Mouse (Mus musculus) hematopoietic stem cell, adult 5-6 weeks (primary cell): ENCODE results near the gene S100a1. TPM values are rescaled to one million over a fixed set of nuclear protein-coding genes. Genes with fewer than 3 reads are reported as not detected.

Experiments
- ATAC-seq, 2 experiments: fragments of 125-278 bp in 1 of 2; replicated peaks in 1 of 2; 2 replicates each; pipeline ENCODE4 v1.8.0; 2016 to 2017; ENCODE audit warnings: inconsistent platforms in 2 of 2, mild to moderate bottlenecking in 2 of 2, moderate number of reproducible peaks in 2 of 2, low read depth in 1 of 2, moderate TSS enrichment in 1 of 2; ENCODE audit not compliant: low FRiP score in 2 of 2, poor library complexity in 2 of 2, severe bottlenecking in 2 of 2, insufficient read depth in 1 of 2, low TSS enrichment in 1 of 2
- total RNA-seq: library from RNA; stranded (forward); fragments of 172-1452, 232-1000 nt; gene quantifications from 2 replicates; pipeline ENCODE4 v1.2.3, GENCODE M21; 2017

Gene S100a1
- total RNA-seq, 1 experiment from 2014 or later: 79.8 TPM

GRCm38 (mm10) chr3:90475831-90476611 lies 38.2 kb downstream of the S100a1 start, which contains the start of gene Ilf2:
TSS of gene Ilf2 (plus strand) at chr3:90476126.
- peak; percentile 98 for ATAC-seq

- ATAC-seq: no peak; a peak in 1 of 4 replicates
Measured at GRCm38 (mm10) chr3:90475151-90475830, 38.9 kb downstream of the S100a1 start.

GRCm38 (mm10) chr3:90472213-90472612 lies 42.0 kb downstream of the S100a1 start:
- ATAC-seq: peak; percentile 37; a peak in 2 of 4 replicates

GRCm38 (mm10) chr3:90467618-90468300 lies 46.4 kb downstream of the S100a1 start:
- ATAC-seq: no peak

- ATAC-seq: peak; percentile 24 to 33; a peak in 2 of 4 replicates
Measured at GRCm38 (mm10) chr3:90466311-90466766, 47.9 kb downstream of the S100a1 start.

GRCm38 (mm10) chr3:90465686-90466310 lies 48.4 kb downstream of the S100a1 start, which contains the start of gene Npr1:
TSS of gene Npr1 (minus strand) at chr3:90465866.
- ATAC-seq: peak; percentile 7 to 22; a peak in 1 of 4 replicates

- ATAC-seq: peak in 1 of 2 experiments; percentile 22; a peak in 2 of 4 replicates
Measured at GRCm38 (mm10) chr3:90465081-90465685, 49.0 kb downstream of the S100a1 start.

GRCm38 (mm10) chr3:90464552-90465080 lies 49.6 kb downstream of the S100a1 start:
- peak in 1 of 2 experiments; percentile 16; a peak in 2 of 4 replicates for ATAC-seq

- ATAC-seq: no peak
Measured at GRCm38 (mm10) chr3:90462579-90462978, 51.6 kb downstream of the S100a1 start.

GRCm38 (mm10) chr3:90461935-90462334 lies 52.3 kb downstream of the S100a1 start:
- no peak for ATAC-seq

Other genes starting within 250 kb of the S100a1 start
- 15.7 and 19.6 TPM in 2 replicates for gene Dennd4b, start 249.2 kb downstream of the S100a1 start, total RNA-seq
- gene Gatad2b, start 221.2 kb downstream of the S100a1 start, total RNA-seq: 33.5 and 34.1 TPM in 2 replicates
- gene Slc27a3, start 124.5 kb downstream of the S100a1 start, total RNA-seq: 0.60 and 1.1 TPM in 2 replicates
- gene Ints3, start 80.8 kb downstream of the S100a1 start, total RNA-seq: 20.9 and 22.6 TPM in 2 replicates
- 0.38 TPM in 1 of 2 replicates, not detected in the other for gene Npr1, start 48.5 kb downstream of the S100a1 start, total RNA-seq
- 203 and 236 TPM in 2 replicates for gene Ilf2, start 38.3 kb downstream of the S100a1 start, total RNA-seq
- gene Snapin, start 23.4 kb downstream of the S100a1 start, total RNA-seq: 52.2 and 60.1 TPM in 2 replicates
- 109 and 142 TPM in 2 replicates for gene Chtop, start 4.9 kb downstream of the S100a1 start, total RNA-seq
- gene S100a13, start within 50 bp of the S100a1 start, total RNA-seq: 109 and 112 TPM in 2 replicates
- gene S100a14, start 12.5 kb upstream of the S100a1 start, total RNA-seq: not detected in 2 replicates
- not detected in 2 replicates for gene S100a16, start 22.9 kb upstream of the S100a1 start, total RNA-seq
- 1.6 TPM in 1 of 2 replicates, not detected in the other for gene S100a3, start 46.2 kb upstream of the S100a1 start, total RNA-seq
- gene S100a2, start 75.9 kb upstream of the S100a1 start, total RNA-seq: not detected in 2 replicates
- not detected in 2 replicates for gene Gm42674, start 87.5 kb upstream of the S100a1 start, total RNA-seq
- gene S100a4, start 89.4 kb upstream of the S100a1 start, total RNA-seq: 29.5 and 78.7 TPM in 2 replicates
- not detected in 2 replicates for gene S100a5, start 94.1 kb upstream of the S100a1 start, total RNA-seq
- 37.1 and 121 TPM in 2 replicates for gene S100a6, start 98.5 kb upstream of the S100a1 start, total RNA-seq
- gene S100a7a, start 139.6 kb upstream of the S100a1 start, total RNA-seq: not detected in 2 replicates
- 2,013 and 6,407 TPM in 2 replicates for gene S100a8, start 154.6 kb upstream of the S100a1 start, total RNA-seq
- gene S100a9, start 181.3 kb upstream of the S100a1 start, total RNA-seq: 1,063 and 5,883 TPM in 2 replicates
- gene Pglyrp4, start 212.5 kb upstream of the S100a1 start, total RNA-seq: not detected in 2 replicates